Mouse (Mus musculus) kidney, adult 2 months (tissue): Measurements from ENCODE around the gene Sstr3. TPM values are rescaled to one million over a fixed set of nuclear protein-coding genes. Genes with fewer than 3 reads are reported as not detected.

Experiments used
- DNase-seq: peaks from one replicate; pipeline ENCODE4 v3.0.0; 2021
- H3K27ac ChIP-seq: fragments of 200-500 bp; 2 replicates; pipeline ENCODE4 v1.5.1; 2012; ENCODE audit warnings: low read depth, low read length, control low read depth, inconsistent platforms; ENCODE audit not compliant: insufficient read depth
- H3K27me3 ChIP-seq: fragments of 200-500 bp; replicated peaks from 2 replicates; pipeline ENCODE4 v1.6.1; 2012; ENCODE audit warnings: mild to moderate bottlenecking, moderate library complexity, low read length, inconsistent platforms; ENCODE audit not compliant: control insufficient read depth, insufficient read depth
- H3K36me3 ChIP-seq: fragments of 200-500 bp; 2 replicates; pipeline ENCODE4 v1.6.1; 2012; ENCODE audit warnings: mild to moderate bottlenecking, moderate library complexity, low read length, inconsistent platforms; ENCODE audit not compliant: control insufficient read depth, insufficient read depth
- H3K4me1 ChIP-seq: fragments of 200-500 bp; 2 replicates; pipeline ENCODE4 v1.6.1; 2011; ENCODE audit warnings: low read length; ENCODE audit not compliant: control insufficient read depth, insufficient read depth
- H3K4me3 ChIP-seq: fragments of 200-500 bp; 2 replicates; pipeline ENCODE4 v1.5.1; 2011; ENCODE audit warnings: mild to moderate bottlenecking, low read depth, low read length, control low read depth; ENCODE audit not compliant: insufficient read depth
- CTCF ChIP-seq: fragments of 200-500 bp; conservative IDR thresholded peaks from 2 replicates; pipeline ENCODE4 v1.5.1; 2011; ENCODE audit warnings: low read depth, mild to moderate bottlenecking, control low read depth, low read length, moderate library complexity, mixed read lengths; ENCODE audit not compliant: insufficient read depth, insufficient read length
- POLR2A ChIP-seq: fragments of 200-500 bp; IDR thresholded peaks from one replicate; pipeline ENCODE4 v1.6.1; 2011; ENCODE audit warnings: low read depth, low read length, control low read depth
- WGBS: fragments of 180-500 bp; shearing (Covaris S2); methylation state at CpG from one replicate; pipeline ENCODE4 v1.1.7; 2018; 5-methylcytosine and 5-hydroxymethylcytosine counted together
- polyA plus RNA-seq: library from polyadenylated mRNA; depleted of rRNA; stranded (reverse); fragments of >200 nt; gene quantifications from 2 replicates; pipeline ENCODE4 v1.2.3, GENCODE M21; 2012

Gene Sstr3
- polyA plus RNA-seq, 1 experiment: 0.17 TPM

- no peaks in the 10 kb centered on the region for H3K4me1 ChIP-seq
- no peak overlapping the region for H3K4me3 ChIP-seq
- TF ChIP-seq CTCF: no peak
- TF ChIP-seq POLR2A: no peak
- H3K27ac ChIP-seq: no peak overlapping the region
- H3K36me3 ChIP-seq: no peaks in the 10 kb centered on the region
- 88% methylated on average over 4 of the region's 4 CpGs for WGBS
- DNase-seq: no peak
- H3K27me3 ChIP-seq: no peaks in the 10 kb centered on the region
Observed at GRCm38 (mm10) chr15:78588049-78588448, 43.6 kb upstream of the Sstr3 start.

- no peak overlapping the region for H3K27ac ChIP-seq
- no peaks in the 10 kb centered on the region for H3K4me1 ChIP-seq
- no peaks in the 10 kb centered on the region for H3K27me3 ChIP-seq
- no peak overlapping the region for H3K4me3 ChIP-seq
- no peaks in the 10 kb centered on the region for H3K36me3 ChIP-seq
- WGBS: 56% methylated on average over 18 of the region's 18 CpGs
- TF ChIP-seq CTCF (peak; percentile 91), POLR2A (no peak)
- DNase-seq: peak; percentile 86
Observed at GRCm38 (mm10) chr15:78587050-78587994, 42.8 kb upstream of the Sstr3 start.

- WGBS: 85% methylated on average over 7 of the region's 7 CpGs
- Histone ChIP-seq H3K4me1 (no peaks in the 10 kb centered on the region), H3K4me3 (no peak overlapping the region), H3K27ac (no peak overlapping the region), H3K36me3 (no peaks in the 10 kb centered on the region), H3K27me3 (no peaks in the 10 kb centered on the region)
- no peak for TF ChIP-seq POLR2A
- TF ChIP-seq CTCF: no peak
- no peak for DNase-seq
Observed at GRCm38 (mm10) chr15:78585404-78585803, 40.9 kb upstream of the Sstr3 start.

GRCm38 (mm10) chr15:78583352-78583751 is 38.9 kb upstream of the Sstr3 start:
- TF ChIP-seq POLR2A: no peak
- no peak for TF ChIP-seq CTCF
- Histone ChIP-seq H3K36me3 (no peaks in the 10 kb centered on the region), H3K4me1 (no peaks in the 10 kb centered on the region), H3K4me3 (no peak overlapping the region), H3K27ac (no peak overlapping the region), H3K27me3 (no peaks in the 10 kb centered on the region)
- 47% methylated on average over 11 of the region's 11 CpGs for WGBS
- no peak for DNase-seq

- no peak overlapping the region for H3K4me3 ChIP-seq
- 69% methylated on average over 4 of the region's 4 CpGs for WGBS
- TF ChIP-seq CTCF (no peak), POLR2A (no peak)
- no peaks in the 10 kb centered on the region for H3K4me1 ChIP-seq
- no peaks in the 10 kb centered on the region for H3K27me3 ChIP-seq
- DNase-seq: no peak
- H3K36me3 ChIP-seq: no peaks in the 10 kb centered on the region
- no peak overlapping the region for H3K27ac ChIP-seq
Observed at GRCm38 (mm10) chr15:78576284-78576810, 31.9 kb upstream of the Sstr3 start.

- no peak for DNase-seq
- Histone ChIP-seq H3K27me3 (no peaks in the 10 kb centered on the region), H3K36me3 (no peaks in the 10 kb centered on the region), H3K4me3 (no peak within 1 kb of the TSS), H3K27ac (no peak within 1 kb of the TSS), H3K4me1 (no peaks in the 10 kb centered on the region)
- WGBS: 81% methylated on average over 8 of the region's 8 CpGs
- TF ChIP-seq CTCF: no peak
Observed at GRCm38 (mm10) chr15:78572658-78573397, 28.3 kb upstream of the Sstr3 start, which contains the start of gene Rac2. Rac2 (minus strand) TSS chr15:78572783.

GRCm38 (mm10) chr15:78572270-78572600 is 27.8 kb upstream of the Sstr3 start:
- Histone ChIP-seq H3K36me3 (no peaks in the 10 kb centered on the region), H3K4me1 (no peaks in the 10 kb centered on the region), H3K27ac (no peak overlapping the region), H3K27me3 (no peaks in the 10 kb centered on the region), H3K4me3 (no peak overlapping the region)
- no peak for TF ChIP-seq POLR2A
- no peak for TF ChIP-seq CTCF
- no peak for DNase-seq
- WGBS: 75% methylated on average over 5 of the region's 5 CpGs
